Mouse (Mus musculus) T-helper 2 cell (primary cell): ENCODE measurements around the gene Il1r2.

Experiments used
- in situ Hi-C: fragments of 300-600 bp; cut with MboI, MseI; formaldehyde crosslinking; loops from one replicate; pipeline ENCODE4 v1.15.1; 2025; ENCODE audit warnings: high pct_unique_total_duplicates

Gene Il1r2

GRCm38 (mm10) chr1:40128481-40128880, 54.6 kb downstream of the Il1r2 start:
- in situ Hi-C loops: no loop called here

- in situ Hi-C loops: no loop called here
These were observed 55.4 kb downstream of the Il1r2 start for GRCm38 (mm10) chr1:40129321-40129720.

- in situ Hi-C loops: no loop called here
These were observed 57.8 kb downstream of the Il1r2 start for GRCm38 (mm10) chr1:40131631-40132030.

GRCm38 (mm10) chr1:40132721-40133120, 58.8 kb downstream of the Il1r2 start:
- in situ Hi-C loops: no loop called here

GRCm38 (mm10) chr1:40133567-40133966, 59.7 kb downstream of the Il1r2 start:
- in situ Hi-C loops: no loop called here

- in situ Hi-C loops: no loop called here
These were observed 66.1 kb downstream of the Il1r2 start for GRCm38 (mm10) chr1:40139798-40140532.

- in situ Hi-C loops: no loop called here
These were observed 82.2 kb downstream of the Il1r2 start for GRCm38 (mm10) chr1:40156096-40156495.

GRCm38 (mm10) chr1:40163329-40163917, 89.5 kb downstream of the Il1r2 start:
- in situ Hi-C loops: no loop called here

GRCm38 (mm10) chr1:40164331-40164730, 90.5 kb downstream of the Il1r2 start:
- in situ Hi-C loops: no loop called here

GRCm38 (mm10) chr1:40167585-40167984, 93.7 kb downstream of the Il1r2 start:
- in situ Hi-C loops: no loop called here

GRCm38 (mm10) chr1:40171878-40172277, 98.0 kb downstream of the Il1r2 start:
- in situ Hi-C loops: no loop called here

GRCm38 (mm10) chr1:40174146-40174545, 100.3 kb downstream of the Il1r2 start:
- in situ Hi-C loops: no loop called here
